Mouse (Mus musculus): ENCODE results near the gene Nin.

GRCm38 (mm10) chr12:69986786-69987497, 126.6 kb downstream of the Nin start, which contains the start of gene Sav1:
- TF ChIP-seq CTCF (IDR thresholded peaks at IDR 0.05 in 2 of 3, conservative IDR thresholded peaks at IDR 0.05 in 1 of 3; ENCODE audit: control insufficient read depth in 1 of 3, insufficient read depth in 1 of 3, low read depth in 2 of 3, low read length in 3 of 3, poor library complexity in 1 of 3, severe bottlenecking in 1 of 3) (no peak), POLR2A (IDR thresholded peaks at IDR 0.05; ENCODE audit: control insufficient read depth in 1 of 2, insufficient read depth in 1 of 2, low read depth in 1 of 2, low read length in 2 of 2, poor library complexity in 1 of 2) (peak; percentile 96 to 99), TCF12 (IDR thresholded peaks at IDR 0.05; ENCODE audit: low read depth, low read length) (0 out of 2 replicates have a peak, but pooled peaks have one; percentile 23), USF1 (IDR thresholded peaks at IDR 0.05; ENCODE audit: low read depth, low read length) (no peak), MYB (IDR thresholded peaks at IDR 0.05; ENCODE audit: low read depth, low read length) (no peak), EP300 (IDR thresholded peaks at IDR 0.05; ENCODE audit: low read depth in 1 of 2, low read length in 2 of 2) (no peak), MXI1 (IDR thresholded peaks at IDR 0.05; ENCODE audit: low read depth, low read length) (peak; percentile 83), ELF1 (IDR thresholded peaks at IDR 0.05; ENCODE audit: low read depth, low read length) (peak; percentile 5; the same call in 1 of the 2 replicates)

Measured in MEL (cell line).